Mouse (Mus musculus): ENCODE data around the gene Mast4. TPM values are rescaled to one million over a fixed set of nuclear protein-coding genes. Genes with fewer than 3 reads are reported as not detected.

Mast4 gene
- total and polyA plus RNA-seq, 3 experiments: 2.7 to 7.0 TPM; not detected in 1

DNA sequence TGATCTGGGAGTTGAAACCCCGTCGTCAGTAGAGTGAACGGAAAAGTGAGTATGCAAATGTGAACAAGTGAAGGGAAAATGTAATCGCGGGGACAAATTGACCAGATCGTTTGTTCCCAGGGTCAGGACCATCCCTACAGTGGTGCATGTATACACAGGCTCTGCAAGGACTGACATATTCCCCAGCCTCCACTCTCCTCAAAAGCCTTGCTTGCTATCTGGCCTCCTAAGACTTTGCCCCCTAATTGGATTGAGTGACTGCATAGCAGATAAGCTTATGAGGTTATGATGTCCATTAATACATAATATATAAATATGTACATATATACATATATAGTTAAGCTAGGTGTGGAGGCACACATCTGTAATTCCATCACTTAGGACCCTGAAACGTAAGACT is 388.8 kb downstream of the Mast4 start:
- no peak overlapping the region for H3K27ac ChIP-seq (ENCODE audit: control insufficient read depth, low read depth, low read length)
- no peak for DNase-seq (ENCODE audit: low read depth, low spot score)
- H3K36me3 ChIP-seq (ENCODE audit: control insufficient read depth in 1 of 2, insufficient read depth in 2 of 2, low read length in 2 of 2): no peaks in the 10 kb centered on the region
- H3K27me3 ChIP-seq (ENCODE audit: control insufficient read depth in 1 of 2, insufficient read depth in 2 of 2, low read length in 2 of 2): peaks cover 0 to 3% of the 10 kb centered on the region in 2 experiments; a peak in 3 of 4 replicates
- no peaks in the 10 kb centered on the region for H3K9me3 ChIP-seq (replicated peaks; ENCODE audit: insufficient read depth, low read length)
- H3K4me1 ChIP-seq (ENCODE audit: control insufficient read depth in 1 of 2, insufficient read depth in 2 of 2, low read length in 2 of 2): no peaks in the 10 kb centered on the region
- no peak overlapping the region for H3K9ac ChIP-seq (ENCODE audit: control insufficient read depth, low read depth, low read length, poor library complexity, severe bottlenecking)
- TF ChIP-seq POLR2A (IDR thresholded peaks at IDR 0.05; ENCODE audit: control insufficient read depth in 1 of 2, insufficient read depth in 1 of 2, low read depth in 1 of 2, low read length in 2 of 2, poor library complexity in 1 of 2) (no peak), MAZ (IDR thresholded peaks at IDR 0.05; ENCODE audit: low read depth, low read length) (no peak), CHD2 (IDR thresholded peaks at IDR 0.05; ENCODE audit: low read length) (no peak), RAD21 (IDR thresholded peaks at IDR 0.05; ENCODE audit: low read depth, low read length) (no peak)
- no peak overlapping the region for H3K4me3 ChIP-seq (ENCODE audit: control insufficient read depth in 1 of 2, insufficient read depth in 1 of 2, low read depth in 2 of 2, low read length in 2 of 2)
- no peaks in the 10 kb centered on the region for H3K79me2 ChIP-seq (ENCODE audit: control insufficient read depth, insufficient read depth, low read length, poor library complexity)

DNA sequence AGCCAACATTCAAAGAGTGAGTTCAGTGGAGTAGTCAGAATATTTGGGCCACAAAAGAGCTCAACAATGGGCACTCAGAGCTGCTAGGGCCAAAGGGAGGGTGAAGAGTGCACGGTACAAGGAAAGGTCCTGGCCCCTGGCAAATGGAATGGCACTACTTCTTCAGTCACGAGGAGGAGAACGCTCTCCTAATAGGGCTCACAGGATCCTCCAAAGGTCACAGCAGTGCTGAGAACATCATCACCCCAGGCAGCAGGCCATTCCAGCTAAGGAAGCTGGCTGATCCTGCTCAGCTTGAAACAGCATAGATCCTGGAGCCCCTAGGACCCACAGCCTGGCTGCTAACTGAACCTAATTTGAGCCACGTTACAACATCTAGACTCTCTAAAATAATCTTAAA is 389.8 kb downstream of the Mast4 start:
- Histone ChIP-seq H3K36me3 (ENCODE audit: control insufficient read depth in 1 of 2, insufficient read depth in 2 of 2, low read length in 2 of 2) (no peaks in the 10 kb centered on the region), H3K27me3 (ENCODE audit: control insufficient read depth in 1 of 2, insufficient read depth in 2 of 2, low read length in 2 of 2) (peaks cover 0 to 3% of the 10 kb centered on the region in 2 experiments; a peak in 3 of 4 replicates)
- no peak for TF ChIP-seq HCFC1 (IDR thresholded peaks at IDR 0.05; ENCODE audit: low read depth, low read length)
- no peak for TF ChIP-seq UBTF (IDR thresholded peaks at IDR 0.05; ENCODE audit: borderline replicate concordance, insufficient read depth, low read depth, low read length)
- no peak for TF ChIP-seq CTCF (IDR thresholded peaks at IDR 0.05 in 2 of 3, conservative IDR thresholded peaks at IDR 0.05 in 1 of 3; ENCODE audit: control insufficient read depth in 1 of 3, insufficient read depth in 1 of 3, low read depth in 2 of 3, low read length in 3 of 3, poor library complexity in 1 of 3, severe bottlenecking in 1 of 3)
- TF ChIP-seq MEF2A (IDR thresholded peaks at IDR 0.05; ENCODE audit: extremely low read depth, insufficient replicate concordance, low read depth, low read length, poor library complexity, severe bottlenecking): no peak
- TF ChIP-seq CHD2 (IDR thresholded peaks at IDR 0.05; ENCODE audit: low read length): no peak
- no peak for TF ChIP-seq BHLHE40 (IDR thresholded peaks at IDR 0.05; ENCODE audit: borderline replicate concordance, low read depth, low read length)
- TF ChIP-seq USF1 (IDR thresholded peaks at IDR 0.05; ENCODE audit: low read depth, low read length): no peak
- TF ChIP-seq ZMIZ1 (IDR thresholded peaks at IDR 0.05; ENCODE audit: low read depth, low read length): no peak
- no peak for TF ChIP-seq MYC (IDR thresholded peaks at IDR 0.05; ENCODE audit: low read depth, low read length)
- no peak for TF ChIP-seq NELFE (IDR thresholded peaks at IDR 0.05; ENCODE audit: low read depth, low read length)
- TF ChIP-seq KAT2A (conservative IDR thresholded peaks at IDR 0.05; ENCODE audit: low read depth, low read length): no peak
- TF ChIP-seq MXI1 (IDR thresholded peaks at IDR 0.05; ENCODE audit: low read depth, low read length): no peak
- TF ChIP-seq SMC3 (IDR thresholded peaks at IDR 0.05; ENCODE audit: low read depth, low read length): no peak
- TF ChIP-seq ELF1 (IDR thresholded peaks at IDR 0.05; ENCODE audit: low read depth, low read length): no peak
- TF ChIP-seq ZNF384 (IDR thresholded peaks at IDR 0.05; ENCODE audit: low read depth, low read length): no peak
- no peak for TF ChIP-seq USF2 (IDR thresholded peaks at IDR 0.05; ENCODE audit: borderline replicate concordance in 1 of 2, insufficient read depth in 1 of 2, low read depth in 1 of 2, low read length in 2 of 2)
- no peak for TF ChIP-seq POLR2A (IDR thresholded peaks at IDR 0.05; ENCODE audit: control insufficient read depth in 1 of 2, insufficient read depth in 1 of 2, low read depth in 1 of 2, low read length in 2 of 2, poor library complexity in 1 of 2)
- TF ChIP-seq E2F4 (IDR thresholded peaks at IDR 0.05; ENCODE audit: borderline replicate concordance, low read depth, low read length): no peak
- no peak for TF ChIP-seq MYB (IDR thresholded peaks at IDR 0.05; ENCODE audit: low read depth, low read length)
- no peak for TF ChIP-seq NRF1 (IDR thresholded peaks at IDR 0.05; ENCODE audit: insufficient read depth, low read depth, low read length, poor library complexity, severe bottlenecking)

More for the DNA sequence above, 389.8 kb downstream of the Mast4 start:
- no peaks in the 10 kb centered on the region for H3K4me1 ChIP-seq (ENCODE audit: control insufficient read depth in 1 of 2, insufficient read depth in 2 of 2, low read length in 2 of 2)
- no peaks in the 10 kb centered on the region for H3K9me3 ChIP-seq (replicated peaks; ENCODE audit: insufficient read depth, low read length)
- no peak overlapping the region for H3K9ac ChIP-seq (ENCODE audit: control insufficient read depth, low read depth, low read length, poor library complexity, severe bottlenecking)
- H3K27ac ChIP-seq (ENCODE audit: control insufficient read depth, low read depth, low read length): no peak overlapping the region
- no peaks in the 10 kb centered on the region for H3K79me2 ChIP-seq (ENCODE audit: control insufficient read depth, insufficient read depth, low read length, poor library complexity)
- no peak overlapping the region for H3K4me3 ChIP-seq (ENCODE audit: control insufficient read depth in 1 of 2, insufficient read depth in 1 of 2, low read depth in 2 of 2, low read length in 2 of 2)
- DNase-seq (ENCODE audit: low read depth, low spot score): no peak

Measured in MEL (cell line).